Mouse (Mus musculus): ENCODE data around the gene Ptdss2. TPM values are rescaled to one million over a fixed set of nuclear protein-coding genes. Genes with fewer than 3 reads are reported as not detected.

The Ptdss2 gene
- polyA plus RNA-seq, 1 experiment, result 24.1 TPM

GRCm38 (mm10) chr7:141190220-141190619 lies 68.0 kb downstream of the Ptdss2 start:
- no peak for DNase-seq
- TF ChIP-seq CTCF (IDR thresholded peaks at IDR 0.05; ENCODE audit: insufficient read depth, low read length) (no peak), POLR2A (IDR thresholded peaks at IDR 0.05; ENCODE audit: borderline replicate concordance, extremely low read depth, low read depth, low read length) (no peak)
- H3K4me3 ChIP-seq (replicated peaks; ENCODE audit: extremely low read depth, low read depth, low read length), result no peak overlapping the region
- H3K4me1 ChIP-seq (ENCODE audit: control insufficient read depth, insufficient read depth, low read length), result peaks cover 10% of the 10 kb centered on the region
- WGBS, result 81% methylated on average over 3 of the region's 3 CpGs

GRCm38 (mm10) chr7:141191036-141191435 lies 68.9 kb downstream of the Ptdss2 start:
- Histone ChIP-seq H3K4me1 (ENCODE audit: control insufficient read depth, insufficient read depth, low read length) (peaks cover 10% of the 10 kb centered on the region), H3K4me3 (replicated peaks; ENCODE audit: extremely low read depth, low read depth, low read length) (no peak overlapping the region)
- TF ChIP-seq POLR2A (IDR thresholded peaks at IDR 0.05; ENCODE audit: borderline replicate concordance, extremely low read depth, low read depth, low read length) (no peak), CTCF (IDR thresholded peaks at IDR 0.05; ENCODE audit: insufficient read depth, low read length) (no peak)
- no peak for DNase-seq
- WGBS, result 67% methylated on average over 14 of the region's 14 CpGs

GRCm38 (mm10) chr7:141191796-141192685 lies 69.9 kb downstream of the Ptdss2 start:
- no peak for DNase-seq
- Histone ChIP-seq H3K4me3 (replicated peaks; ENCODE audit: extremely low read depth, low read depth, low read length) (no peak overlapping the region), H3K4me1 (ENCODE audit: control insufficient read depth, insufficient read depth, low read length) (peaks cover 10% of the 10 kb centered on the region)
- 88% methylated on average over 24 of the region's 24 CpGs for WGBS
- no peak for TF ChIP-seq CTCF (IDR thresholded peaks at IDR 0.05; ENCODE audit: insufficient read depth, low read length)
- TF ChIP-seq POLR2A (IDR thresholded peaks at IDR 0.05; ENCODE audit: borderline replicate concordance, extremely low read depth, low read depth, low read length), result no peak

GRCm38 (mm10) chr7:141192776-141193347 lies 70.7 kb downstream of the Ptdss2 start:
- H3K4me3 ChIP-seq (replicated peaks; ENCODE audit: extremely low read depth, low read depth, low read length), result peak overlapping the region; percentile 79
- TF ChIP-seq CTCF (IDR thresholded peaks at IDR 0.05; ENCODE audit: insufficient read depth, low read length), result no peak
- peak; percentile 43; the same call in 1 of the 2 replicates for TF ChIP-seq POLR2A (IDR thresholded peaks at IDR 0.05; ENCODE audit: borderline replicate concordance, extremely low read depth, low read depth, low read length)
- H3K4me1 ChIP-seq (ENCODE audit: control insufficient read depth, insufficient read depth, low read length), result peaks cover 10% of the 10 kb centered on the region
- WGBS, result 26% methylated on average over 12 of the region's 12 CpGs
- DNase-seq, result peak; percentile 66

GRCm38 (mm10) chr7:141193348-141193856 lies 71.2 kb downstream of the Ptdss2 start:
- Histone ChIP-seq H3K4me3 (replicated peaks; ENCODE audit: extremely low read depth, low read depth, low read length) (peak overlapping the region; percentile 79), H3K4me1 (ENCODE audit: control insufficient read depth, insufficient read depth, low read length) (peaks cover 10% of the 10 kb centered on the region)
- TF ChIP-seq POLR2A (IDR thresholded peaks at IDR 0.05; ENCODE audit: borderline replicate concordance, extremely low read depth, low read depth, low read length) (no peak), CTCF (IDR thresholded peaks at IDR 0.05; ENCODE audit: insufficient read depth, low read length) (no peak)
- DNase-seq, result peak; percentile 67
- WGBS, result 1% methylated on average over 43 of the region's 43 CpGs

- WGBS, result under 1% methylated on average over 39 of the region's 39 CpGs
- TF ChIP-seq POLR2A (IDR thresholded peaks at IDR 0.05; ENCODE audit: borderline replicate concordance, extremely low read depth, low read depth, low read length) (peak; percentile 95; the same call in 1 of the 2 replicates), CTCF (IDR thresholded peaks at IDR 0.05; ENCODE audit: insufficient read depth, low read length) (no peak)
- DNase-seq, result peak; percentile 98
- Histone ChIP-seq H3K4me1 (ENCODE audit: control insufficient read depth, insufficient read depth, low read length) (peaks cover 10% of the 10 kb centered on the region), H3K4me3 (replicated peaks; ENCODE audit: extremely low read depth, low read depth, low read length) (peak within 1 kb of the TSS; percentile 85)
These were observed 71.8 kb downstream of the Ptdss2 start, which contains the start of the genes Hras and Lrrc56 for GRCm38 (mm10) chr7:141193948-141194347. Gene Hras, minus strand, starts transcription at chr7:141194005. Gene Lrrc56, plus strand, starts transcription at chr7:141194157.

- no peak for DNase-seq
- under 1% methylated on average over 23 of the region's 23 CpGs for WGBS
- H3K4me3 ChIP-seq (replicated peaks; ENCODE audit: extremely low read depth, low read depth, low read length), result peak overlapping the region; percentile 85
- H3K4me1 ChIP-seq (ENCODE audit: control insufficient read depth, insufficient read depth, low read length), result peaks cover 10% of the 10 kb centered on the region
- TF ChIP-seq CTCF (IDR thresholded peaks at IDR 0.05; ENCODE audit: insufficient read depth, low read length) (no peak), POLR2A (IDR thresholded peaks at IDR 0.05; ENCODE audit: borderline replicate concordance, extremely low read depth, low read depth, low read length) (no peak)
These were observed 72.2 kb downstream of the Ptdss2 start for GRCm38 (mm10) chr7:141194409-141194808.

- WGBS, result 2% methylated on average over 28 of the region's 28 CpGs
- DNase-seq, result peak; percentile 83
- peaks cover 10% of the 10 kb centered on the region for H3K4me1 ChIP-seq (ENCODE audit: control insufficient read depth, insufficient read depth, low read length)
- peak overlapping the region; percentile 85 for H3K4me3 ChIP-seq (replicated peaks; ENCODE audit: extremely low read depth, low read depth, low read length)
- TF ChIP-seq CTCF (IDR thresholded peaks at IDR 0.05; ENCODE audit: insufficient read depth, low read length) (no peak), POLR2A (IDR thresholded peaks at IDR 0.05; ENCODE audit: borderline replicate concordance, extremely low read depth, low read depth, low read length) (peak; percentile 71; the same call in 1 of the 2 replicates)
These were observed 72.6 kb downstream of the Ptdss2 start for GRCm38 (mm10) chr7:141194830-141195229.

- WGBS, result 95% methylated on average over 2 of the region's 2 CpGs
- H3K4me3 ChIP-seq (replicated peaks; ENCODE audit: extremely low read depth, low read depth, low read length), result no peak overlapping the region
- peaks cover 9% of the 10 kb centered on the region for H3K4me1 ChIP-seq (ENCODE audit: control insufficient read depth, insufficient read depth, low read length)
- no peak for DNase-seq
- TF ChIP-seq POLR2A (IDR thresholded peaks at IDR 0.05; ENCODE audit: borderline replicate concordance, extremely low read depth, low read depth, low read length) (no peak), CTCF (IDR thresholded peaks at IDR 0.05; ENCODE audit: insufficient read depth, low read length) (no peak)
These were observed 73.6 kb downstream of the Ptdss2 start for GRCm38 (mm10) chr7:141195754-141196153.

Measured in lung, adult 2 months (tissue).